Mouse (Mus musculus) spleen, adult 2 months (tissue): ENCODE measurements around the gene Kng1. TPM values are rescaled to one million over a fixed set of nuclear protein-coding genes. Genes with fewer than 3 reads are reported as not detected.
A peak's percentile ranks its signal among the peaks of the same experiment; 100 is the strongest.
"Not testable (repeated sequence)": the region's sequence is repeated elsewhere in the genome, so short reads cannot be mapped to it uniquely, and the experiment has no call there.

Source experiments
- DNase-seq, 2 experiments: peaks; one replicate each; pipeline versions ENCODE4 v3.0.0 to v3.0.0-alpha.2; 2012 to 2021; ENCODE audit warnings: low spot score in 2 of 2, low read depth in 1 of 2
- H3K27ac ChIP-seq: fragments of 200-500 bp; 2 replicates; pipeline ENCODE4 v1.5.1; 2012; ENCODE audit warnings: low read length, inconsistent platforms; ENCODE audit not compliant: insufficient read depth
- H3K27me3 ChIP-seq: fragments of 200-500 bp; 2 replicates; pipeline ENCODE4 v1.6.1; 2012; ENCODE audit warnings: mild to moderate bottlenecking, moderate library complexity, low read length, inconsistent platforms; ENCODE audit not compliant: control insufficient read depth, insufficient read depth
- H3K36me3 ChIP-seq: fragments of 200-500 bp; 2 replicates; pipeline ENCODE4 v1.6.1; 2012; ENCODE audit warnings: mild to moderate bottlenecking, low read length, inconsistent platforms; ENCODE audit not compliant: control insufficient read depth, insufficient read depth
- H3K4me1 ChIP-seq: fragments of 200-500 bp; 2 replicates; pipeline ENCODE4 v1.6.1; 2011; ENCODE audit warnings: inconsistent platforms; ENCODE audit not compliant: control insufficient read depth, insufficient read depth, insufficient read length
- H3K4me3 ChIP-seq: fragments of 200-500 bp; 2 replicates; pipeline ENCODE4 v1.5.1; 2011; ENCODE audit warnings: mild to moderate bottlenecking, inconsistent platforms; ENCODE audit not compliant: insufficient read depth, insufficient read length; ENCODE audit errors: extremely low read depth
- CTCF ChIP-seq: fragments of 200-500 bp; IDR thresholded peaks from 2 replicates; pipeline ENCODE4 v1.5.1; 2011; ENCODE audit warnings: mild to moderate bottlenecking, inconsistent platforms; ENCODE audit not compliant: insufficient read depth, insufficient read length, insufficient replicate concordance; ENCODE audit errors: extremely low read depth
- POLR2A ChIP-seq: fragments of 200-500 bp; IDR thresholded peaks from 2 replicates; pipeline ENCODE4 v1.6.1; 2011; ENCODE audit warnings: low read depth, low read length, inconsistent platforms
- WGBS: fragments of 180-500 bp; shearing (Covaris S2); methylation state at CpG from one replicate; pipeline ENCODE4 v1.1.7; 2018; 5-methylcytosine and 5-hydroxymethylcytosine counted together
- polyA plus RNA-seq: library from polyadenylated mRNA; depleted of rRNA; stranded (reverse); fragments of >200 nt; gene quantifications from 2 replicates; pipeline ENCODE4 v1.2.3, GENCODE M21; 2012

Gene Kng1
- polyA plus RNA-seq, 1 experiment: 0.04 TPM

DNA sequence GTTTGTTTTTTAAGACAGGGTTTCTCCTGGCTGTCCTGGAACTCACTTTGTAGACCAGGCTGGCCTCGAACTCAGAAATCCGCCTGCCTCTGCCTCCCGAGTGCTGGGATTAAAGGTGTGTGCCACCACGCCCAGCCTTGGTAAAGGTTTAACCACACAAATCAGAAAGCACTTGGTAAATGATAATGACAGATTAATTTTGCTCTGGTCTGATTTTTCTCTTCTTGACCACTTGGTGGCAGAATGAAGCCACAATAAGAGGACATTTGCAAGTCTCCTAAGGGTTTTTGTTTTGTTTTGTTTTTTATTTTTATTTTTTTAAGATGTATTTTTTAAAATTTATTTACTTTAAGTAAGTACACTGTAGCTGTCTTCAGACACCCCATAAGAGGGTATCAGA, 30.0 kb downstream of the Kng1 start:
- H3K36me3 ChIP-seq, H3K27me3 ChIP-seq, H3K4me3 ChIP-seq, H3K4me1 ChIP-seq, H3K27ac ChIP-seq: not testable (repeated sequence)
- DNase-seq: peak in 1 of 2 experiments; percentile 23
- WGBS: 34% methylated on average over 4 of the region's 4 CpGs

DNA sequence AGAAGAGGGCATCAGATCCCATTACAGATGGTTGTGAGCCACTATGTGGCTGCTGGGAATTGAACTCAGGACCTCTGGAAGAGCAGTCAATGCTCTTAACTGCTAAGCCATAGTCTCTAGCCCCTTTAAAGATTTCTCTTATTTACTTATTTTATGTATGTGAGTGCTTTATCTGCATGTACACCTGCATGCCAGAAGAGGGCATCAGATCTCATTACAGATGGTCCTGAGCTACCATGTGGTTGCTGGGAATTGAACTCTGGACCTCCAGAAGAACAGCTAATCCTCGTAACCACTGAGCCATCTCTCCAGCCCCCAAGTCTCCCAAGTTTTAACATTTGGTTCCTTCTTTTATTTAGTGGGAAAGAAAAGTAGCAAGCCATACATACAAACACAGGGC, 30.8 kb downstream of the Kng1 start:
- DNase-seq, H3K4me3 ChIP-seq, H3K4me1 ChIP-seq, H3K27ac ChIP-seq, H3K36me3 ChIP-seq, H3K27me3 ChIP-seq: not testable (repeated sequence)
- WGBS: 88% methylated on average over 1 of the region's 1 CpGs

DNA sequence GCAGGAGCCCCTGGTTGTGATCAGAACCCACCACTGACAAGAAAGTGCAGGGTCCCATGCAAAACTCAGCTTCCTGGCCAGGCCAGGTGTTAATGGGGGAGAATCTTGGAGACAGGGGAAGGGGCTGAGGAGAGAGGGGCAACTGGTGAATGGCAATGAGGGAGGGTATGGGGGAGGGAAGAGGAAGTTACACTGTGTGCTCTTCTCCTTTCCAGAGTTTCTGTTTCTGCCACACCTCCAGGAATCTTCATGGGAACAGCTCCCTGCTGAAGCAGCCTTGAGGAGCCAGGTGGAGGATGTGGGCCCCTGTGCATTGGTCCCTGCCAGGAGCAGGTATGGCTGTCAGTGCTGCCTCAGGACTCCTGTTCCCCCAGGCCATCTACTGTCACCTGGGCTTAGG, 33.7 kb downstream of the Kng1 start:
- not testable (repeated sequence) for H3K27me3 ChIP-seq, H3K27ac ChIP-seq, DNase-seq, H3K4me1 ChIP-seq, H3K4me3 ChIP-seq, H3K36me3 ChIP-seq

DNA sequence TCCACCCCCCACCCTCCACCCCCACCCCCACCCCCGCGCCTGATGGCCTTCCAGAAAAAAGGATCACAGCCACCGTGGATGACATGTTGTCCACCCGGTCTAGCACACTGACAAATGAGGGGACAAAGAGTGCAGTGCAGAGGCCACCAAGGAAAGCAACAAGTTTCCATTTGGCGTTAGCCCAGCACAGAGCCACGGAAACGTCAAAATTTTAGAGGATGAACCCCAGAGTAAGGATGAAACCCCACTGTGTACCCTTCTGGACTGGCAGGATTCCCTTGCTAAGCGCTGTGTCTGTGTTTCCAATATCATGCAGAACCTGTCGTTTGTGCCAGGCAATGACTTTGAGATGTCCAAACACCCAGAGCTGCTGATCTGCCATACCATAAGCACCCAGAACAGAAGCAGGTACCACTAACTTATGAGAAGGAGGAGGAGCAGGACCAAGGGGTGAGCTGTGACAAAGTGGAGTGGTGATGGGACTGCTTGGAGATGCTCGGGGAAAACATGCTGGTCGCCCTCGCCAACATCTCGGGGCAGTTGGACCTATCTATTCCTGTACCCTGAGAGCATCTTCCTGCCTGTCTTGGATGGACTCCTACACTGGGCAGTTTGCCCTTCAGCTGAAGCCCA, 35.8 kb downstream of the Kng1 start:
- H3K4me1 ChIP-seq: no peaks in the 10 kb centered on the region
- H3K36me3 ChIP-seq: no peaks in the 10 kb centered on the region
- no peak overlapping the region for H3K4me3 ChIP-seq
- WGBS: 80% methylated on average over 13 of the region's 13 CpGs
- no peaks in the 10 kb centered on the region for H3K27me3 ChIP-seq
- TF ChIP-seq CTCF: no peak
- TF ChIP-seq POLR2A: no peak
- no peak for DNase-seq
- H3K27ac ChIP-seq: no peak overlapping the region

DNA sequence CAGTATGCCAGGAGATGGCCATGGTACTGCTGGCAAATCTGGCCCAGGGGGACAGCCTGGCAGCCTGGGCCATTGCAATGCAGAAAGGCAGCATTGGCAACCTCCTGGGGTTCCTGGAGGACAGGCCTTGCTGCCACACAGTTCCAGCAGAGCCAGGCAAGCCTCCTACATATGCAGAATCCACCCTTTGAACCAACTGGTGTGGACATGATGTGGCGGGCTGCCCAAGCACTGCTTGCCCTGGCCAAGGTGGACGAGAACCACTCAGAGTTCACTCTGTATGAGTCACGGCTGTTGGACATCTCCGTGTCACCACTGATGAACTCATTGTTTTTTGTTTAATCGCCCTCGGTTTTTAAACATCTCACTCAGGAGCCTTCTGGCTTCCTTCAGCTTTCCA, 36.5 kb downstream of the Kng1 start:
- TF ChIP-seq CTCF (no peak), POLR2A (no peak)
- WGBS: 83% methylated on average over 6 of the region's 6 CpGs
- Histone ChIP-seq H3K4me1 (no peaks in the 10 kb centered on the region), H3K36me3 (no peaks in the 10 kb centered on the region), H3K27ac (no peak overlapping the region), H3K27me3 (no peaks in the 10 kb centered on the region), H3K4me3 (no peak overlapping the region)
- DNase-seq: no peak

DNA sequence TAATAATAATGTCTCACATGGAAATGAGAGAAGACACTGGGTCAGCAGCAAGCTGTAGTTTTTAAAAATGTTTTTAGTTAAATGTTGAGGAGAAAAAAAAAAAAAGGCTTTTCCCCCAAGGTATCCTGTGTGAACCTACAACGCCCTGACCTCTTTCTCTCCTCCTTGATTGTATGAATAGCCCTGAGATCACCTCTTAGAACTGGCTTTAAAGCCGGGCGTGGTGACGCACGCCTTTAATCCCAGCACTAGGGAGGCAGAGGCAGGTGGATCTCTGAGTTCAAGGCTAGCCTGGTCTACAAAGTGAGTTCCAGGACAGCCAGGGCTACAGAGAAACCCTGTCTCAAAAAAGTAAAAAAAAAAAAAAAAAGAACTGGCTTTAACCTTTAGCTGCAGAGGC, 37.9 kb downstream of the Kng1 start:
- H3K27ac ChIP-seq, H3K4me3 ChIP-seq, H3K27me3 ChIP-seq, DNase-seq, H3K36me3 ChIP-seq, H3K4me1 ChIP-seq: not testable (repeated sequence)
- WGBS: 88% methylated on average over 5 of the region's 5 CpGs

DNA sequence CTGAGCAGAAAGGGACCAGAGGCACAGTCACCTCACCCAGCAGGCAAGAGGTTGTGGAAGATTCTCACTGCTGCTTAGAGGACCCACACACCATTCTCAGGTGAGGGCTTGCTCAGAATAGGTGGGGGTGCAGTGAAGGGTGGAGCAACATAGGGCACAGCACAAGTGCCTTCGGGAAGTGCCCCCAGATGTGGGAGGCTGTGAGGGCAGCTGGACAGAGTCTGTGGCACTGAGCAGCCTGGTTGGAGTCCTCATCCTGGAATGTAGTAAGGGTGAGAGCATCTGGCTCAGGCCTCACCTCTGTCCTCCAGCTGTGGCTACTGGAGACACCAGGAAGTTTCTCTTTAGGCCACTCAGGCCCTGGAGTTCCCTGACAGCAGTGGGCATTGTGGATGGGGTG, 39.2 kb downstream of the Kng1 start:
- not testable (repeated sequence) for H3K4me3 ChIP-seq, H3K27me3 ChIP-seq, H3K27ac ChIP-seq, DNase-seq, H3K4me1 ChIP-seq, H3K36me3 ChIP-seq
- 95% methylated on average over 1 of the region's 1 CpGs for WGBS

DNA sequence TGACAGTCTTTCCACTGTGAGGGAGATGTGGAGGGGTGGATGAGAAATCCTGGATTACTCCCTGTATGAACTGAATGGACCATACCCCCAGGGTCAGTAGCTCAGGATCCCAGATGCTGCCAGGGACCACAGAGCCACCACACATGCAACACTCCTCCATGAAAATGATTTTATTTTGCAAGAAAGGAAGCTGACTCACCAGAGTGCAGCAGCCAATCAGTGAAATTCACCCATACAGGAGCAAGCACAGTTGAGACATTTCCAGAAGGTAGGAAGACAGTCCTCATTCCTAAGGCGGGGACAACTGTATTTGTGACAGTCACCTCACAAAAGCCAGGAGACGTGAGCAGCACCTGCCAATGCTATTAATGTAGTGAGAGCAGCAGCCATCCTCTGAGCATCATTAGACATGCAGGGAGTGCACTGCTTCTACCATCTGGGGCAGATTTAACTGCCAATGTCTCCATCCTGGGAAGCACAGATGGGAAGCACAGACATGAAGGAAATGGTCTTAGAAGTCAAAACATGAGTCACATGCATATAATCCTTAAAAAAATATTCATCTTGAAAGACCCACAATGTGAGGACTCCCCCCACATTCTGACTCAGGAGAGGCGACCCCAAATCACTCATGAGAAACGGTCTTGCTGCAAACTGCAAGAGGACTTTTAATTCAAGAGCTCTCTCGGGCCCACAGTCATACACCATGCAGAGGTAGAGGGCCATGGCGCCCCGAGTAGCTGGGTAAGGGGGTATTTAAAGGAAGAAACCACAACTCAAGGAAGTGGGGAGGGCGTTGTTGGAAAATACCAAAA, 39.8 kb downstream of the Kng1 start:
- H3K36me3 ChIP-seq, H3K27me3 ChIP-seq, H3K4me1 ChIP-seq, DNase-seq, H3K27ac ChIP-seq, H3K4me3 ChIP-seq: not testable (repeated sequence)
- 82% methylated on average over 8 of the region's 8 CpGs for WGBS

DNA sequence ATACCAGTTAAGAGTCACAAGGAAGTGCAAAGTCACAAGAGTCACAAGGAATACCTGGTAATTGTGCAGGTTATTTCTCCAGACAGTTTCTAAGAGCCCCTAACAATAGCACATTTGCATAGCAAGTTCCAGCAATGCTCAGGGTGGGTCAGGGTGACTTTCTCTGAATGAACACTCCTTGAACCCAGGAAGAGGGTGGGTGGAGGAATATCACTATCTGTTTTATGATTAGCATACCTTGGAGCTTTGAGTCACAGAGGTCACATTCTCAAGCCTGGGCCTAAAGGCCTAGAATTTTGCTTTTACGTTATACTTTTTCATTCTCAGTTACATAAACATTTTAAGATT, 40.4 kb downstream of the Kng1 start:
- H3K4me3 ChIP-seq, H3K27me3 ChIP-seq, H3K4me1 ChIP-seq, DNase-seq, H3K36me3 ChIP-seq, H3K27ac ChIP-seq: not testable (repeated sequence)
- 100% methylated on average over 1 of the region's 1 CpGs for WGBS
